Mouse (Mus musculus) erythroblast, embryonic 14.5 days (primary cell): ENCODE measurements around the gene Lnx2. TPM values are rescaled to one million over a fixed set of nuclear protein-coding genes. Genes with fewer than 3 reads are reported as not detected.

Experiments
- H3K27me3 ChIP-seq: 2 replicates; pipeline ENCODE4 v1.6.1; 2012; ENCODE audit warnings: inconsistent platforms; ENCODE audit not compliant: control insufficient read depth
- H3K36me3 ChIP-seq: 2 replicates; pipeline ENCODE4 v1.6.1; 2012; ENCODE audit warnings: mild to moderate bottlenecking, inconsistent platforms; ENCODE audit not compliant: control insufficient read depth
- H3K4me1 ChIP-seq: 2 replicates; pipeline ENCODE4 v1.6.1; 2012; ENCODE audit warnings: inconsistent platforms; ENCODE audit not compliant: control insufficient read depth
- H3K4me3 ChIP-seq: replicated peaks from 2 replicates; pipeline ENCODE3; 2012; ENCODE audit warnings: moderate library complexity, mild to moderate bottlenecking, inconsistent platforms
- H3K9me3 ChIP-seq: 2 replicates; pipeline ENCODE4 v1.6.1; 2012; ENCODE audit warnings: low read length, inconsistent platforms, mixed read lengths; ENCODE audit not compliant: control insufficient read depth
- GATA1 ChIP-seq: IDR thresholded peaks from 2 replicates; pipeline ENCODE4 v1.6.1; 2012; ENCODE audit warnings: low read length, inconsistent platforms, mixed read lengths
- TAL1 ChIP-seq: IDR thresholded peaks from 3 replicates; pipeline ENCODE4 v1.6.1; 2012; ENCODE audit warnings: low read length, inconsistent platforms, mixed read lengths
- polyA plus RNA-seq: library from polyadenylated mRNA; stranded (reverse); fragments of >175 nt; gene quantifications from 2 replicates; pipeline ENCODE4 v1.2.3, GENCODE M21; 2012

Gene Lnx2
- polyA plus RNA-seq, 1 experiment, result 0.14 TPM

DNA sequence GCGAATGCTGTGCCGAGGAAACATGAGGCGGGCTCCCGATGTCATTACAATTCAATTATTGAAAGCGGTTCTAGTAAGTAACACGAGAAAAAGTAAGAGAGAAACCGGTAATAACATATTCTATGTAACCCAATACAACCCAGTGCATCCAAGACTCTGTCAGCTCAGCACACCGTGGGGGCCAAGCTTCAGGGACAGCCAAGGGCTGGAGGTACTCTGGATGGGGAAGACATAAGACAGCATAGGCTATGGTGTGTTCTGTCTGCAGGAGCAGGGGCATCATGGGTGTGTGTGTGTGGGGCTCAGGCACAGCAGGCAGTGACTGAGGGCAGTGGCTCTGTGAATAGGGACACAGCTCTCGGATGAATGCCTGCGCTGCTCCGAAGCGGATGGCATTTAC is 59.8 kb downstream of the Lnx2 start:
- Histone ChIP-seq H3K4me1 (no peaks in the 10 kb centered on the region), H3K9me3 (no peaks in the 10 kb centered on the region), H3K36me3 (peaks cover 35% of the 10 kb centered on the region), H3K27me3 (no peaks in the 10 kb centered on the region), H3K4me3 (no peak overlapping the region)
- no peak for TF ChIP-seq GATA1
- no peak for TF ChIP-seq TAL1

DNA sequence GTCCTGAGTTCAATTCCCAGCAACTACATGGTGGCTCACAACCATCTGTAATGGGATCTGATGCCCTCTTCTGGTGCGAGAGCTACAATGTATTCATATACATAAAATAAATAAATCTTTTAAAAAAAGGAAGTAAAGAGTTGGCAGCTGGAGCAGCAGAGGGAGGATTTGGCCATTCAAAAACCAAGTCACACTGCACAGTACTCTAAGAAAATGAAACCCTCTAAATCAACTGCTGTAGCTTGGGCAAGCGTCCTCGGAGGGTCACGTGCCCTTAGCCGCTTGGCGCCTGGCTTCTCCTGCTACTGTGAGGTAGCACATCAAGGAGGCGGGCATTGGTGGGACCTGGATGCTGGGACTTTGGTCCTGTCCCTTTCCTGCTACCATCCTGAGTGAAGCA is 61.2 kb downstream of the Lnx2 start:
- Histone ChIP-seq H3K27me3 (no peaks in the 10 kb centered on the region), H3K9me3 (no peaks in the 10 kb centered on the region), H3K4me1 (no peaks in the 10 kb centered on the region), H3K36me3 (peaks cover 28% of the 10 kb centered on the region), H3K4me3 (no peak overlapping the region)
- TF ChIP-seq GATA1, result no peak
- no peak for TF ChIP-seq TAL1

DNA sequence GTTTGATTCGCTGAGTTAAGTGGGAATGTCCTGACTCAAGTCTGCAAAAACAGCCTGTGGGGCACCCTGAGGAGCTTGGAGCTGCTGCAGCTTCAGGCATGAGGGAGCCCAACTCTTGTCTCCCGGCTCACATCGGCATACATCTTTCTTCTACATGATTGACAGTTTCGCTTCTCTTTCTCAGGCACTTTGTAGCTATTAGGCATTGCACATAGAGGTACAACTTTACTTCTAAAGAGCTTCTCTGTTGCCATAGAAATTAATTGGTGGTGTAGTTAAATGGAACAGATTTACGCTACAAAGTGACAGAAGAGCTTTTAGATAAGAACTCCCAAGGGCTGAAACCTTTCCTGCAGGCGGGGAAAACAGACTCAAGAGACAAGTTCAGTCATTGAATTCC is 62.5 kb downstream of the Lnx2 start:
- no peaks in the 10 kb centered on the region for H3K4me1 ChIP-seq
- H3K27me3 ChIP-seq, result no peaks in the 10 kb centered on the region
- H3K36me3 ChIP-seq, result peaks cover 16% of the 10 kb centered on the region
- no peaks in the 10 kb centered on the region for H3K9me3 ChIP-seq
- no peak overlapping the region for H3K4me3 ChIP-seq
- TF ChIP-seq GATA1 (no peak), TAL1 (no peak)

DNA sequence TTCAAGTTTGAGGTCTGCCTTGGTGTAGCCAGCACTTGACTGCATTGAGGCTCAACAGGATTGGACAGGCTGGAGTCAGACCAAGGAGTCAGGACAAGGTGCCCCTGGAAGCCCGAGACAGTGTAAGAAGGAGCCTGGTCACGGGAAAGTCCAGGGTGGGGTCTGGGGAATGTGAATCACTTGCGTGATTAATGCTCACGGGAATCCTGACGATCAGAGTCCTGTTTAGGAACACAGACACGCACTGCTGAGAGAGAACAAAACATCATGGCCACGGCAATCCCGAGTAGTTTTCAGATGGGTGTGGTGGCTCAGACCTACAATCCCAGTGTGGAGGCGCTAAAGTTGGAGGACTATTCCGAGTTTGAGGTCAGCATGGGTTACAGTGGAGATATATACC is 65.1 kb downstream of the Lnx2 start:
- TF ChIP-seq TAL1 (no peak), GATA1 (no peak)
- H3K9me3 ChIP-seq, result peaks cover 5% of the 10 kb centered on the region; the same call in 1 of the 2 replicates
- no peaks in the 10 kb centered on the region for H3K27me3 ChIP-seq
- H3K4me1 ChIP-seq, result no peaks in the 10 kb centered on the region
- peaks cover 3% of the 10 kb centered on the region for H3K36me3 ChIP-seq
- H3K4me3 ChIP-seq, result no peak overlapping the region

DNA sequence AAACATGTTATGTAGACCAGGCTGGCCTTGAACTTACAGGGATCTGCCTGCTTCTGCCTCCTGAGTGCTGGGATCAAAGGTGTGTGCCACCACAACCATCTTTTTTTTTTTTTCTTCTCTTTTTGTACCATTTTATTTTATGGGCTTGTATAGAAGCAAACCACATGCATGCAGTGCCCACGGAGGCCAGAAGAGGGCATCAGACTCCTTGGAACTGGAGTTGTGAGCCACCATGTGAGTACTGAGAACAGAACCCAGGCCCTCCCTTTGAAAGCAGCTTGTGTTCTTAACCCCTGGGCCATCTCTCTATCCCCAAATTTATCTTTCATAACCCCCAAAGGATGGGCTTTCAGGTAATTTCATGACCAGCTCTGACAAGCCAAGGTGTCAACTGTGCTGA is 73.1 kb downstream of the Lnx2 start:
- Histone ChIP-seq H3K27me3 (no peaks in the 10 kb centered on the region), H3K9me3 (peaks cover 34% of the 10 kb centered on the region)
- TF ChIP-seq GATA1 (no peak), TAL1 (no peak)

DNA sequence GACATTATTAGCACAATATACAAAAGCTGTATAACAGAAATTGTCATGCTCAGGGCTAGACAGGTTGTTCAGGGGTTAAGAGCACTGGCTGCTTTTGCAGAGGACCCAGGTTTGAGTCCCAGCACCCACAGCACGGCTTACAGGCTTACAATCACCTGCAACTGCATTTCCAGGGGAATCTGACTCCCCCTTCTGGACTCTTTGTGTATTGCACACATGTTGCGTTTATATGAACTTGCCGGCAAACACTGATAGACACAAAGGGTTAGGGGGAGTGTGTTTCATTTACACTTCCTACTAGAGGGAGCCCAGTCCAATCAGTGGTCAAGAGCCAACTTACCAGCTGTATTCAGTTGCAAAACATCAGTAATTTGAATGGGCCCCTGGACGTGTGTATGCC is 75.1 kb downstream of the Lnx2 start:
- no peak for TF ChIP-seq TAL1
- TF ChIP-seq GATA1, result no peak
- Histone ChIP-seq H3K27me3 (no peaks in the 10 kb centered on the region), H3K4me1 (no peaks in the 10 kb centered on the region), H3K9me3 (peaks cover 35% of the 10 kb centered on the region), H3K36me3 (no peaks in the 10 kb centered on the region), H3K4me3 (no peak overlapping the region)

More for the DNA sequence above, 73.1 kb downstream of the Lnx2 start:
- Histone ChIP-seq H3K36me3 (no peaks in the 10 kb centered on the region), H3K4me3 (no peak overlapping the region), H3K4me1 (no peaks in the 10 kb centered on the region)

DNA sequence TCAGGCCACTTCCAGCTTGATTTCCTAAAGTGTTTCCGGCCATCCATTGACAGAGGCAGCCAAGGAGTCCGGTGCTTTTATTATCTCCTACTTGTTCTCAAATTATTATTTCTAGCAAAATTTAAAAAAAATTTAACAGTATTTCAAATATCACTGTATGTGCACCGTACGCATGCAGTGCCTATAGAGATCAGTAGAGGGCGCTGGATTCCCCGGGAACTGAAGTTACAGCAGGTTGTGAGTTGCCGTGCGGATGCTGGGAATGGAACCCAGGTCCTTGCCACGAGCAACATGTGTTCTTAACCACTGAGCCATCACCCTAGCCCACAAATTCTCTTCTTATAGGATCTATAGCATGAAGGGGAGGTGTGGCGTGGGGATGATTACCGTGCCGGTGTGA is 77.6 kb downstream of the Lnx2 start:
- no peak for TF ChIP-seq TAL1
- TF ChIP-seq GATA1, result no peak
- Histone ChIP-seq H3K9me3 (peaks cover 32% of the 10 kb centered on the region), H3K4me3 (no peak overlapping the region), H3K36me3 (no peaks in the 10 kb centered on the region), H3K4me1 (no peaks in the 10 kb centered on the region), H3K27me3 (no peaks in the 10 kb centered on the region)

DNA sequence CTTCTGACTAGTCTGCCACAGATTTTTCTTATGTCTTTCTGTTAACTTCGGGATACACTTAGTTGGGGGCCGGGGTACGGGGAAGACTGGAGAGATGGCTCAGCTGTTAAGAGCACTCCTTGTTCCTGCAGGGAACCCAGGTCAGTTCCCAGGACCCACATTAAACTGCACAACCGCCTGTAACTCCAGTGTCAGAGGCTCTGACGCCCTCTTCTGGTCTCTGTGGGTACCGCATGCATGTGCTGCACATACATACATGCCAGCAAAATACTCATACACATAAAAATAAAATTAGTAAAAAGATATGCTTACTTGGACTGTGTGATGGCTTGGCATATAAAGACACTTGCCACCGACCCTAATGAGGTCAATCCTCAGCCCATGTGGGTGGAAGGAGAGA is 79.6 kb downstream of the Lnx2 start:
- H3K27me3 ChIP-seq, result no peaks in the 10 kb centered on the region
- H3K4me3 ChIP-seq, result no peak overlapping the region
- H3K36me3 ChIP-seq, result no peaks in the 10 kb centered on the region
- TF ChIP-seq GATA1 (no peak), TAL1 (no peak)
- H3K9me3 ChIP-seq, result peaks cover 24% of the 10 kb centered on the region
- no peaks in the 10 kb centered on the region for H3K4me1 ChIP-seq

DNA sequence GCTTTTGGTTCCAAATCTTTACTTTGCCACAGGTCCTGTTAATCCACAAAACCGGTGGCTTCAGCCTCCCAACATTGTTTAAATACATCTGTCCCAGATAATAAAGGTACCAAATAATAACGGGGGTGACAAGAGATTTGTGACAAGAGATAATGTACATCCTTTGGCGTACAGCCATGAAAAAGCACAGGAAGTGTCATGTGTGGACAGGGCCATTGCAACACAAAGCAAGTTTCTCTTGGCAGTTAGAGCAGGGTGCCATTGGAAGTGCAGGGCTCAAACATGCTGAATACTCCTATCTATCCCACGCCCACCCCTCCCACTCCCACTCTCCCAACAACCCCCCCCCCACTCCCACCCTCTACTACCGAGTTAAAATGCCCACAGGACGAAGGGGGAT is 81.4 kb downstream of the Lnx2 start:
- Histone ChIP-seq H3K4me3 (no peak overlapping the region), H3K36me3 (no peaks in the 10 kb centered on the region), H3K4me1 (no peaks in the 10 kb centered on the region), H3K9me3 (peaks cover 17% of the 10 kb centered on the region), H3K27me3 (no peaks in the 10 kb centered on the region)
- no peak for TF ChIP-seq GATA1
- TF ChIP-seq TAL1, result no peak

DNA sequence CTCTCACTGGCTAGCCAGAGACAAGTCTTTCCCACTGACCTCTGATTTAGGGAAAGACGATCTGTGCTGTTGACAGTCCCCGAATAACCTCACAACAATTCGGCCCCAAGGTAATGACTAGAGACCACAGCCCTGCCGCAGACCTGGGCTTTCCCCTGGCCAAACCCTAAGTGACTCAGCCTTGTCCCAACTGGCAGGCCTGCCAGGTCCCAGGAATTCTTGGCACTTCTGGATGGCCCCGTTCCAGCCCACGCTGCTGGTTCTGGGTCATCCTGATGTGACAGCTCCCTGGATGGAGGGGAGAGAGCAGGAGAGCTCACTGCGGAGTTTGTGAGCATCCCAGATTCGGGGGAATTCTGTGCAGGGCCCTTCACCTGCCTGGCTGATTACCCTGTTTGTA is 82.9 kb downstream of the Lnx2 start:
- no peaks in the 10 kb centered on the region for H3K36me3 ChIP-seq
- H3K9me3 ChIP-seq, result peaks cover 9% of the 10 kb centered on the region
- H3K27me3 ChIP-seq, result no peaks in the 10 kb centered on the region
- H3K4me1 ChIP-seq, result no peaks in the 10 kb centered on the region
- no peak overlapping the region for H3K4me3 ChIP-seq
- TF ChIP-seq GATA1 (no peak), TAL1 (no peak)
